Mouse (Mus musculus) neural tube, embryonic 10.5 days (tissue): ENCODE results near the gene Adamts18.

Experiments
- DNase-seq: peaks from one replicate; pipeline ENCODE4 v3.0.0-alpha.2; 2017; ENCODE audit warnings: low spot score; ENCODE audit errors: extremely low spot score

The Adamts18 gene

GRCm38 (mm10) chr8:113755866-113756265 is 92.7 kb downstream of the Adamts18 start:
- DNase-seq, result no peak

GRCm38 (mm10) chr8:113753153-113753552 is 95.4 kb downstream of the Adamts18 start:
- DNase-seq, result no peak

- DNase-seq, result no peak
Observed at GRCm38 (mm10) chr8:113752349-113752748, 96.2 kb downstream of the Adamts18 start.

GRCm38 (mm10) chr8:113735496-113736060 is 113.0 kb downstream of the Adamts18 start:
- DNase-seq, result no peak

- no peak for DNase-seq
Observed at GRCm38 (mm10) chr8:113725331-113725730, 123.2 kb downstream of the Adamts18 start.

GRCm38 (mm10) chr8:113723873-113724538 is 124.5 kb downstream of the Adamts18 start:
- DNase-seq, result no peak

- no peak for DNase-seq
Observed at GRCm38 (mm10) chr8:113721459-113721858, 127.1 kb downstream of the Adamts18 start.

- no peak for DNase-seq
Observed at GRCm38 (mm10) chr8:113704968-113705367, 143.6 kb downstream of the Adamts18 start.

- DNase-seq, result no peak
Observed at GRCm38 (mm10) chr8:113691622-113692343, 156.8 kb downstream of the Adamts18 start.

- no peak for DNase-seq
Observed at GRCm38 (mm10) chr8:113688543-113688915, 160.0 kb downstream of the Adamts18 start.

GRCm38 (mm10) chr8:113687889-113688542 is 160.5 kb downstream of the Adamts18 start:
- no peak for DNase-seq

GRCm38 (mm10) chr8:113679361-113679760 is 169.2 kb downstream of the Adamts18 start:
- DNase-seq, result no peak

GRCm38 (mm10) chr8:113676811-113677210 is 171.7 kb downstream of the Adamts18 start:
- DNase-seq, result no peak

GRCm38 (mm10) chr8:113675281-113675680 is 173.3 kb downstream of the Adamts18 start:
- DNase-seq, result no peak

GRCm38 (mm10) chr8:113674611-113675010 is 173.9 kb downstream of the Adamts18 start:
- DNase-seq, result no peak

GRCm38 (mm10) chr8:113673300-113673699 is 175.2 kb downstream of the Adamts18 start:
- no peak for DNase-seq

GRCm38 (mm10) chr8:113672599-113673255 is 175.8 kb downstream of the Adamts18 start:
- no peak for DNase-seq

GRCm38 (mm10) chr8:113669924-113670323 is 178.6 kb downstream of the Adamts18 start:
- DNase-seq, result no peak

- no peak for DNase-seq
Observed at GRCm38 (mm10) chr8:113666714-113667432, 181.7 kb downstream of the Adamts18 start.

GRCm38 (mm10) chr8:113665951-113666350 is 182.6 kb downstream of the Adamts18 start:
- no peak for DNase-seq

GRCm38 (mm10) chr8:113665036-113665435 is 183.5 kb downstream of the Adamts18 start:
- peak; percentile 26 for DNase-seq
